Mouse (Mus musculus) natural killer cell, adult 2 months (primary cell): ENCODE measurements around the gene Rhbdf2.
"Not testable (repeated sequence)": the region's sequence is repeated elsewhere in the genome, so short reads cannot be mapped to it uniquely, and the experiment has no call there.

Experiments used
- DNase-seq, 2 experiments: peaks; one replicate each; pipeline ENCODE4 v3.0.0; 2022; ENCODE audit warnings: low spot score in 2 of 2

The Rhbdf2 gene

DNA sequence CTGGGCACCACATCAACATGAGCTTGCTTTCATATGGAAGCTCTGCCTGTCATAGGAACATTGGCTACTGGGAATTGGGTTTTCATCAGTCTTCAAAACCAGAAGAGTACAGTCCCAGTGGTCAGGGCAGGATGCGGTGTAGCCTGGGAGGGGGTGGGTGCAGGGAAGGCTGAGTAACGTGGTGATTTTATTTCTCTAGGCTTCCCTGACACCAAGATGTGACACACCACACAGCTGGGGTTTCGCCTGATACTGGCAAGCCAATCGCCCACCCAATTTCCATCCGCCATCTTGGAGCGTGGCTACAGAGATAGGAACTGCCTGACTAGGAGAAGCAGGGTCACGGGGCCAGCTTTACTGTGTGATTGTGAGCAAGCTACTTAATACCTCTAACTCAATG, 8.2 kb downstream of the Rhbdf2 start:
- DNase-seq: no peak

DNA sequence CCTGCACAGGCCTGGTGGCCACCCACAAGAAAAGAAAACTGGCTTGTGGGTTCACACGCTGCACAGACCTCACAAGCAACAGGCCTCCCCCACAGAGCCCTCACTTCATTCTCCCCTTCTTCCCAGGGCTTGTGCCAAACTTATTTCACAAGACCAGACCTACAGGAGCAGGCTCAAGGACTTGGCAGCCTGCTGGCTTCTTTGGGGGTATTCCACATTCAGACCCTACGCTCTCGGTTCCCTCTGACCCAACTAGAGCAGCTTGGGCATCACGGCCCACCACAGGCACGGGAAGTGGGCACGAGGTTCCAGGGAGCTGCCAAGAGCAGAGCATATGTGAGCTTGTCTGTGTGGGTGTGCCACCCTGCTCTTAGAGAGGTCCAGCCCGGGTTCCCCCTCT, 9.2 kb downstream of the Rhbdf2 start:
- peak; percentile 23 to 30 for DNase-seq

DNA sequence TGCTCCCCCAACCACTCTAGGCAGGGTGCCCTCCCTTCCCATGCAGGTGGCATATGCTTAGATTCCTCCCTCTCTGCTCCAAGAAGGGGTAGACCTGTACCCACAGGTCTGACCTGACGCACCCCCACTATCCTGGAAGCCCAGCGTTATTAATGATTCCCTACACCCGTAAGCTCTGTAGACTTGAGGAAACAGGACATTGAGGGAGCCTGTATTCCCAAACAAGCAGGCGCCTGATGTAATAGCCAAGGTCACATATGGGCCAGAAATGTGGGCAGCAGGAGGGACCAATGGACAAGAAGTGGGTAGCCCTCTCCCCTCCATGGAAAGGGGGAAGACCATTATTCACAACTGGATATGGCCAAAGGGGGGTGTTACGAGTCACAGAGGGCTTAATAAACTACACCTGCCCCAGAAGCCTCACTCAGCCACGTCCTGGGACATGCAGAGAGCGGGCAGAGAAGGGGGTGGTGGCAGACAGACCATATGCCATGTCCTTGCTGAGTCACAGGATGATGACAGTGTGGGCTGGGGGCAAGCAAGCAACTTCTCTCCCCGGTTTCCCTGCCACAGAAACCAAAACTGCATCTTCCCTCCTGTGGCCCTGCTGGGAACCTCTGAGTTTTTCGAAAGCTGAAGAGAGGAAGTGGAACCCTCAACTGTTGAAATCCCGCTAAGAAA, 10.2 kb downstream of the Rhbdf2 start:
- DNase-seq: peak in 1 of 2 experiments; percentile 50

DNA sequence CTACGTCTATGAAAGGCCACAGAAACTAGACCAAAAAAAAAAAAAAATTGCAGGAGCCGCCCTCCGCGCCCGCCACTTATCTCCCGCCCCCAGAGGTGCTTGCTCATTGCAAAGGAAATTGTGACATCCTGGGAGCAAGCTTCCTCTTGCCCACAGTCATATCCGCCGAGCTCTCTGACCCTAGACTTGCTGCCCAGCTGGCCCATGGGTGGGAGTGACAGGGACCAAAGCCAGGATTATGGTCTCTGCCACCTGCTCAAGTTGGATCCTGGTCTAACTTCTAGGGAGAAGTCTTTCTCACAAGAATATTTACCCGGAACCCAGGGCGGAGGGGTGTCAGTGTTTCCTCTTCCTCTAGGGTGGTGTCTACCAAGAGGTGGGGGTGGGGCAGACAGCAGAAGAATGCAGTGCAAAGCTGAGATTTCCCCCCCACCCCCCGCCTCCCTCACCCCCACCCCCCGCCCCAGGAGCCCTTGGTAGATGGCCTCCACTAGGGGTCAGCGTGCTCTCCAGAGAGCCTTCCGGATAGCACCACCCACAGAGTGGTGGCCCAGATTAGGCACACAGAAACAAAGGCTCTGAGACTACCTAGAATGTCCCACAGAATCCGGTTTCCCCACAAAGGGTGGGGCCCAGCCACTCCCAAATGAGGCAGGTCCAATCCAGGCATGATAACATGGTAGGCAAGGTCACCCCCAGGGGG, 10.9 kb downstream of the Rhbdf2 start:
- peak; percentile 29 to 53 for DNase-seq

DNA sequence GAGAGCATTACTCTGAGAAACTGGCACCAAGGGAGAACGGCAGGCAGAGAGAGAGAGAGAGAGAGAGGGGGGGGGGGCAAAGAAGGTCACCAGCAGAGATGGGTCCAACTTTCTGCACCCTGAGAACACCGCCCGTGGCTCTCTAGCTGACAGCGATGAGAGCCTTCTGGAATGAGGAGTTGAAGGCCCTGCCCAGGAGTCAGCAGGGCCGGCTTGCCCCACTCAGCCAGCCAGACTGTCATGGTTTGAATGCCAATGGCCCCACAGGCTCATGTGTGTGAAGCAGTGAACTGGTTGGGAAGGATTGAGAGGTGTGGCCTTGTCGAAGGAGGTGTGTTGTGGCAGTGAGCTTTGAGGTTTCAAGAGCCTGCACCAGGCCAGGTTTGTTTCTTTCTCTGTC, 13.6 kb downstream of the Rhbdf2 start:
- no peak for DNase-seq

DNA sequence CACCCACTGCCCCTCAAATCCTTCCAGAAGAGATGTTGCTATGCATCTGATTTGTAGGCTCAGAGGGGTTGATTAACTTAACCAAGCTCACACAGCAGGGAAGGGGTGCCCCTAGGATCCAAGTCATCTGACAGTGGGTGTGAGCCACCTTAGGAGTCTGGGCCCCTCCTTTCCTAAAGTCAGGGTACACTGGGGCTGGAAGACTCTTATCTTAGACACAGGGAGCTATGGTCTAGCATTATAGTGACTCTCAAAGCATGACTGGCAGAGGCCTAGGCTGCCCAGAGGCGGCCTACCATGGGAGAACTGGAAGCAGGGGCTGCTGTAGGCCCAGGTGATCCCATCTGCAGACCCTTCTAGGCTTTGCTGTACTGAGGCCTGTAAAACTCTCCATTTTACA, 14.3 kb downstream of the Rhbdf2 start:
- DNase-seq: no peak

DNA sequence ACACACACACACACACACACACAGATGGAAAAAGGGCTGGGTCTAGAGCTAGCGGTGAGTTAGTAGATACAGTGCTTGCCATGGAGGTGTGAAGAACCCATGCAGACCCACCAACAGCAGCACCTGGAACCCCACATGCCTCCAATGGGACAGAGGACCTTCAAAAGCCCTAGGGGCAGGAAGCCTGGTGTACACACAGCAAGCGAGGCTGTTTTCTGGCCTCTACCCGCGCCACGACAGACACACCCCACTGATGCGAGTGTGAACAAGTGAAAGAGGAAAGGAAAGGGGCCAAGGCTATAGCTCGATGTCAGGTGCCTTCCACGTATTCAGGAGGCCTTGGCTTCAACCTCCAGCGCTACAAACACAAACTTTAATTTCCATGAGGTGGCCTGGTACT, 14.9 kb downstream of the Rhbdf2 start:
- no peak for DNase-seq

DNA sequence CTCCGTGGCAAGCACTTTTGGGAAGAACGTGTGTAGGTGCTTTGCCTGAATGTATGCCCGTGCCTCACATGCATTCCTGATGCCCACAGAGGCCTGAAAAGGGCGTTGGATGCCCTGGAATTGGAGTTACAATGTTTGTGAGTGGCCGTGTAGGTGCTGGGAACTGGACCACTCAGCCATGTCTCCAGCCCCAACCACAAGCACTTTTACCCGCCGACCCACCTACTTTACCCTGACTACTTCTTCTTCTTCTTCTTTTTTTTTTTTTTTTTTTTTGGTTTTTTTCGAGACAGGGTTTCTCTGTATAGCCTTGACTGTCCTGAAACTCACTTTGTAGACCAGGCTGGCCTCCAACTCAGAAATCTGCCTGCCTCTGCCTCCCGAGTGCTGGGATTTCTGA, 15.7 kb downstream of the Rhbdf2 start:
- not testable (repeated sequence) for DNase-seq

DNA sequence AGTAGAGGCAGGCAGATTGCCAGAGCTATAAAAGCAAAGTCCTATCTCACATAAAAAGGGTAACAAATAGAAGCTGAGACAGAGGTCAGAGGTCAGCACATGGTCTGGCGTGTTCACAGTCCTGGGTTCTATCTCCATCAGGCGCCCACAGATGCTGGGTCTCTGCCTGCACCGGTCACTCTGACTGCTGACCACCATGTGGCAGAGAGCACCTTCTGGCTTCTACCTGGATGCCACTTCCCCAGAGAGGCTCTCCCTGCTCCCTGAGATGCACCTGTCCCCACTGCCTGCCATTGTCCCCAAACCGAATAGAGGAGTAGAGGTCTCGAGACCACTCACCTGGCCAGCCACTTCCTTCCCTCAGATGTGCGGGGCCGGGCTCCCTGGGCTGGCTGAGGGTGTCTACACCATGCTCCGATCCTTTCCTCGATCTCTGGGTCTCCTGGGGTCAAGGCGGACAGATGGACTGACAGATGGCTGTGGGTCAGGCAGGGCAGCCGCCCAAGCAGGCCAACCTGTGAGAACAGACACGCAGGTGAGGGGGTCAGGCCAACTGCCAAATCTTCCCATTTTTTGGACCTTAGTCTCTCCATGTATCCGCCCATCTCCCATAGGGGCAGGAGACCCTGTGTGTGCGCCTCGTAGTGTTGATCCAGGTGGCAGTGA, 16.7 kb downstream of the Rhbdf2 start:
- no peak for DNase-seq

DNA sequence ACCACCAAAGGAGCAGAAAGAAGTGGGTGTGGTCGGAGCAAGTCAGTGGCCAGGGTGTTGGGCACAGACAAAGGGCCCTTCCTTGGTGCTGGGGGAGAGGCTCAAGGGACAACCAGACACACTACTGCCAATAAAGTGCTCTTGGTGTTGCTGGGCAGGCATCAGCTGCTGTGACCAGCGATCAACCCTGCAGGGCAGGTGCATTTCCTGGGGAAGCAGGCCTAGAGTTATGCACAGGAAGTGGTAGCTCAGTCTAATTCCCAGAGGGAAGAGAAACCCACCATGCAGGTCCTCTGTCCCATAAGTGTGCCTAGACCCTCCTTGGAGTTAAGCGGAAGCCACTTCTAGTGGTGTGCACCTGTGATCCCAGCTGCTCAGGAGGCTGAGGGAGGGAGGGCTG, 19.1 kb downstream of the Rhbdf2 start:
- DNase-seq: no peak

DNA sequence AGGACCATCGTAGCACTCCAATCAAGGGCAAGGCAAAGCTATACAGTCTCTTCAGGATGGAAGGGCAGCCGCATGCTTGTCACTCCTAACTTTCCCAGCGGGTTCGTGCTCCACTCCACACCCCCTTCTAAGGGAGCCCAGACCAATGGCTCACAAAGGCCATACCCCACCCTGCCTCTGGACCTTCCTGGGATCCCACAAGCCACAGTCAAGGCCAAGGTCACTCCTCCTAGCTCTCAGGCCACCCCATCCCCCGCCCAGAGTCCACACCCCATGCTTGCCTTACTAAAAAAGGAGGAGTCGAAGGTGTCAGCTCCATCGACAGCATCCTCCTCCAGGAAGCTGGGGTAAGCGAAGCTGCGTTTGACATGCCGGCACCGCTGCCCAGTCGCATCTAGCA, 22.7 kb downstream of the Rhbdf2 start:
- DNase-seq: no peak

DNA sequence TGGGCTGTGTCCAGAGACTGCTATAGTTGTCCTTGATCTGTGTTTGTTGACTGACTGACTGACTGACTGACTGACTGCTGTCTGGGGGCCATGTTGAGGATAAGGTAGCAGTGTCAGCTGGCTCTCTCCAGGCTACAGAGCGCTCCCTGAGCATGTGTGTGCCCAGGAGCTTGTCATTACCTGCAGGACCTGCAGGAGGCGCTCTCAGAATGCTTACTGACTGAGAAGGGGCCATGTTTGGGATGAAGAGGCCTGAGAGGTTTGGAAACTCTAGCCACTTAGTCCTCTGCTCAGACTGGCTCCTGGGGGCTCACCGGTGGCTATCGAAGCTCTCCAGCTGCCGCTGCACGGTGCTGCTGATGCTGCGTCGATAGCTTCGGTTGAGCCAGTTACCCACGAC, 23.5 kb downstream of the Rhbdf2 start:
- peak in 1 of 2 experiments; percentile 53 for DNase-seq

DNA sequence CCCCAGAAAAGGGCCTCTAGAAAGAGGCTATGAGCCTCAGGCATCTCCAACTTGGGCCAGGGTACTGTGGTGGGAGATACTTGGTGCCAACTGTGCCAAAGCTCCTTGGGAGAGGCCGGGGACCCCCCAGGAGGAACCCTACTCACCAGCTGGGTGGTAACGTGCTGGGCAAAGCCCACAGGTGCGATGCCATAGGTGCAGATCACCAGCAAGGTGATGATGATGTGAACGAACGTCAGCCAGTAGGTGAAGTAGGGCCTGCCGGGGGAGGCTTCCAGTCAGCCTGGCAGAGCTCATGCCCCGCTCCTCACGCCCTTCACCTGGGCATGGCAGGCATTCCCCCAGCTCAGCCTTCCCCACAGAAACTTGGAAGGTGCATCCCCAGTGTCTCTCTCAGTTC, 24.8 kb downstream of the Rhbdf2 start:
- DNase-seq: no peak

DNA sequence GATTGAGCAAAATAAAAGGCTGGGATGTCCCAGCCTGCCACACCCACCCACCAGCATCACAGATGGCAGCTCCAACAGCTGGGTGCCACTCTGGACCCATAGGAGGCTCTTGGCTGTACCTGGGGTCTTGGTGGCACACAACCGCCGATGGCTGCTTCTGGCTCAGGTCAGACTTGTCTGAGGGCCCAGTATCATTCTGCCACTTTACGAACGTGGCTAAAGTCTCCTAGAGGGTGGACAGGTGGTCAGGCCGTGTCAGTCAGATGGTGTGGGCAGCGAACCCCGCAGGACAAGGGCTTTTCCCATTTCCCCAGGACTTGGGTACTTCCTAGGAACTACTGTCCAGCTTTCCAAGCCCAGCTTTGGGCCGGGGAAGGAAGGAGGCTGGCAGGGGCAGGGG, 25.7 kb downstream of the Rhbdf2 start:
- DNase-seq: no peak

DNA sequence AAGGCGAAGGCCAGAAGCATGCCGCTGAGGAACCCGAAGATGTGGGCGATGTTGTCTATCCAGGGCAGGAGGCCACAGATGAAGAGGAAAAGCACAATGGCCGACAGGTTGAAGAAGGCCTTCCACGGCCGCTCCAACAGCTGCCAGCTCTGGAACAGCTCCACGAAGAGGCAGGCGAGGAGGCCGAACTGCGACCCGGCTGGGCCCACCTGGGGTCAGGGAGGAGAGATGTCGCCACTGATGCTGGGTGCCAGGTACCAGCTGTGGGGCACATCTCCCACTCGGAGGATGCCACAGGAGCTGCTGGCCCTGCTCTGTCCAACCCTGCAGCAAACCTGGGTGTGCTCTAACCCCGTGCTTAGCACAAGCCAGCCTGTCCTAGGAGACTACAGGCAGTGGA, 27.6 kb downstream of the Rhbdf2 start:
- DNase-seq: no peak

DNA sequence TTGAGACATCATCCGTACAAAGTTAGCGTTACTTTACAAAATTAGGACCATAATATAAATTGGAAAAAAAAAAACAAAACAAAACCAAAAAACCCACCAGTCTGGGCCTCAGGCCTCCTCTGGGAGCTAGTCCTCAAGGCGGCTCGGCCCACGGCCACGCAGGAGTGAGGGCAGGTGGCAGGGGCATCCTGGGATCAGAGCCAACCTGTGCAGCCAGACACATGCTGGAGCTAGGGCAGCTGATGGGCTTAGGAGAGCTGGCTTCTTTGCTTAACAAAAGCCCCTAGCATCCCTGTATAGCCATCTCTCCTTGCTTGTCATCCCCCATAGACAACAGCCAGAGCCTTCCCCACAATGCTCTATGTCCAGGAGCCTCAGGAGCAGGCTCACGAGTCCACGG, 28.6 kb downstream of the Rhbdf2 start:
- no peak for DNase-seq

DNA sequence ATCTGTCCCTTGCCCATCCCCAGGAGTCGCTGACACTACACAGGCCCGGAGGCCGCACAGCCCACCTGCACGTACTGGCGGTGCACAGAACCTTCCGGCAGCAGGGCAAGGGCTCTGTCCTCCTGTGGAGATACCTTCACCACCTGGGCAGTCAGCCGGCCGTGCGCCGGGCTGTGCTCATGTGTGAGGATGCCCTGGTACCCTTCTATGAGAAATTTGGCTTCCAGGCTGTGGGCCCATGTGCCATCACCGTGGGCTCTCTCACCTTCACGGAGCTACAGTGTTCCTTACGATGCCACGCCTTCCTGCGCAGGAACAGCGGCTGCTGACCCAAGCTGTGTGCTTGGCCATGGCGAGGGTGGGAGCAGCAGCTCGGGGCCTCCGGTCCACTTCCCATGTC, 30.1 kb downstream of the Rhbdf2 start:
- DNase-seq: no peak

DNA sequence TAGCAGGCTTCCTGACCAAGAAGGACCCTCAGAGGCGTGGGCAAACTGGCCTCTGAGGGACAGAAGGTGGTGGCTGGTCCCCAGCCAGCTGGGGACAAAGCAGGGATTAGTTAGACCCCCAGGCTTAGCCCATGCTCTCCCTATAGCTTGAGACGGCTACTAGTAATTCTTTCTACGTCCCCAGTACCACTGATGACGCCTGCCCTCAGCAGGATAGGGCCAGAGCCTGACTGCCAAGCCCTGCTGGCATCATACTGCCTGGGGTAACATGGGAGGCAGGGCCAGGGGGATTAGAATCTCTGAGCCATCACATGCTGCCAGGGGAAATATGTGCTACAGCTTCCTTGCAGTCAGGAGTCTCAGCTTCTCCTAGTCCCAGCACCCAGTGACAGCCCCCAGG, 33.5 kb downstream of the Rhbdf2 start:
- DNase-seq: no peak

DNA sequence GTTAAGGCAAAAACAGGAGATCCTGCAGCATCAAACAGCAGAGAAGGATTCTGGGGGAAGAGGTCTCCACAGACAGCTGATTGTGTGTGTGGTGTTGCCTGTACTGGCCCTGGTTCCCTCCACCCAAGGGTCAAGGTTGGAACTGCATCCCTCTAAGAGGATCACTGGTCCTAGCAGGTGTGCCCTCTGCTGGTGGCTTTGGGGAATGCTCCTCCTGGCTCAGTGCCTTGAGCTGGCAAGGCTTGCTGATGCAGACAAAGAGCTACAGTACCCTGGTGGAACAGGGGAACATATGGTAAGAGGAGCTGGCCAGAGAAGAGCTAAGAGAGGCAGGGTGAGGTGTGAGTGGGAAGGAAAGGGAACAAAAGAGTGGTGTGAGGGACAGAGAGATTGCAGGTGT, 34.4 kb downstream of the Rhbdf2 start:
- peak; percentile 83 to 86 for DNase-seq

DNA sequence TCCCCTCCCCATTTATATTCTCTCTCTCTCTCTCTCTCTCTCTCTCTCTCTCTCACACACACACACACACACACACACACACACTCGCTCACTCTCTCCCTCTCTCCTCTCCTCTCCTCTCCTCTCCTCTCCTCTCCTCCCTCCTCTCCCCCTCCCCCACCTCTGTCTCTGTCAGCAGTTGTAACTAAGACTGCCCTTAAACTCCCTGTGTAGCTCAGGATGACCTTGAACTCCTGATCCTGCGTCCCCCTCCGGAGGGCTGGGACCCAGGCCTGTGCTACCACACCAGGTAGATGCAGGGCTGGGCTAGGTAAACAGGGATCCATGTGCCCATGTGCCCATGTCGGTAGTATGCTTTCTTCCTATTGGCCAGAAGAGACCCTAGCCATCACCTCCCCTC, 35.2 kb downstream of the Rhbdf2 start:
- no peak for DNase-seq

DNA sequence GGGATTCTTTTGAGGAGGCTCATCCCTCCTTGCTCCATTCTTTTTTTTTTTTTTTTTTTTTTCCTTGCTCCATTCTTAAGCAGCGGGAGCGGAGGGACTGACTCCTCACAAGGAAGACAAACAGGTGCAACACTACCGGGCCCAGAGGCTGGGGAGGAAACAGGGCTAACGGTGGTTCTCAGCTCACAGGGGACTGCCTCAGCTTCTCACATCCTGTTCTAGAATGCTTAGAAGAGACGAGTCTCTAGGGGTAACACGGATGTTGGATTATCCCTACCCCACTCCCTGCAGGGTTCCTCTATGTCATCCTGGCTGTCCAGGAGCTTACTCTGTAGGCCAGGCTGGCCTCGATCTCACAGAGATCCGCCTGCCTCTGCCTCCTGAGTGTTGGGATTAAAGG, 37.2 kb downstream of the Rhbdf2 start:
- no peak for DNase-seq

DNA sequence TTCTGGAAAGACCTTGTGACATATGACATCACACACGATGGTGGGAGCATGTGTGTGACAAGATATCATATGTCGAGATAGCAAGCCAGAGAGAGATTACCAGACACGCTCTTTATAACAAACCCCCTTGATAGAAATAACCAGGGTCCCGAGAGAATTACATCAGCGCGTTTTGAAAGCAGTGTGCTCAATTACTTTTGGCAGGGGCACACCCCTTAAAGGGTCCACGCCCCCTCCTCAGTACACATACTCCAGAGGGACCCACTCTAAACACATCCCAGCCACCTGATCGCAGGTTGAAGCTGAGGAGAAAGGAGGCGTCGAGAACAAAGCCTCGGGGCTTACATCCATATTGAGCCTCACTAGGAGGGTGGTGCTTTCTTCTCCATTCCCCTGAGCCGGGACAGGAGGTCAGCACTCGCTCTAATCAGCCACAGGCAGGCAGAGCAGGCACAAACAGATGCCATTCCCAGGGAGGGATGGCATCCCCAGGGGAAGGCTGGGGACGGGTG, 37.7 kb downstream of the Rhbdf2 start:
- DNase-seq: no peak
